Mouse (Mus musculus) CD8-positive naive resting alpha-beta T cell, adult 2 months (primary cell): ENCODE results near the gene Zfp57.

Source experiments
- DNase-seq, 2 experiments: peaks; one replicate each; pipeline ENCODE4 v3.0.0; 2022; ENCODE audit warnings: low read depth in 2 of 2, low spot score in 2 of 2

The Zfp57 gene

GRCm38 (mm10) chr17:37044651-37045244, 43.8 kb downstream of the Zfp57 start:
- DNase-seq = no peak

GRCm38 (mm10) chr17:37045611-37046311, 44.8 kb downstream of the Zfp57 start, which contains the start of gene Gabbr1:
Gabbr1 (plus strand) TSS chr17:37045966.
- DNase-seq = peak; percentile 46 to 59

- DNase-seq = peak; percentile 41 to 55
Observed at GRCm38 (mm10) chr17:37046312-37047112, 45.5 kb downstream of the Zfp57 start.

- no peak for DNase-seq
Observed at GRCm38 (mm10) chr17:37047332-37047976, 46.5 kb downstream of the Zfp57 start.

GRCm38 (mm10) chr17:37047981-37048380, 47.0 kb downstream of the Zfp57 start:
- DNase-seq = no peak

GRCm38 (mm10) chr17:37048383-37048782, 47.4 kb downstream of the Zfp57 start:
- peak in 1 of 2 experiments; percentile 2 for DNase-seq

GRCm38 (mm10) chr17:37049570-37050310, 48.8 kb downstream of the Zfp57 start:
- DNase-seq = peak; percentile 40 to 54

- DNase-seq = no peak
Observed at GRCm38 (mm10) chr17:37050399-37050798, 49.4 kb downstream of the Zfp57 start.

GRCm38 (mm10) chr17:37050876-37051275, 49.9 kb downstream of the Zfp57 start:
- no peak for DNase-seq

- no peak for DNase-seq
Observed at GRCm38 (mm10) chr17:37051745-37052144, 50.8 kb downstream of the Zfp57 start.

GRCm38 (mm10) chr17:37056957-37057356, 56.0 kb downstream of the Zfp57 start:
- DNase-seq = no peak
